Mouse (Mus musculus) neural tube, embryonic 15.5 days (tissue): ENCODE data around the gene Mea1. TPM values are rescaled to one million over a fixed set of nuclear protein-coding genes. Genes with fewer than 3 reads are reported as not detected.
A peak's percentile ranks its signal among the peaks of the same experiment; 100 is the strongest.

Experiments
- ATAC-seq: fragments of 200-750 bp; cut with Nextera tagmentation; 2 replicates; pipeline ENCODE4 v1.8.0; 2017; ENCODE audit warnings: mild to moderate bottlenecking, moderate TSS enrichment, moderate library complexity; ENCODE audit not compliant: low FRiP score
- H3K27ac ChIP-seq: fragments of 300-500 bp; sonication (generic); replicated peaks from 2 replicates; pipeline ENCODE4 v1.5.1; 2015; ENCODE audit warnings: mild to moderate bottlenecking, inconsistent platforms
- H3K27me3 ChIP-seq: fragments of 300-500 bp; sonication (generic); replicated peaks from 2 replicates; pipeline ENCODE4 v1.6.1; 2015; ENCODE audit warnings: inconsistent platforms
- H3K36me3 ChIP-seq: fragments of 300-500 bp; sonication (generic); 2 replicates; pipeline ENCODE4 v1.6.1; 2015; ENCODE audit warnings: inconsistent platforms
- H3K4me1 ChIP-seq: fragments of 300-500 bp; sonication (generic); 2 replicates; pipeline ENCODE4 v1.6.1; 2015; ENCODE audit warnings: inconsistent platforms
- H3K4me2 ChIP-seq: fragments of 300-500 bp; sonication (generic); 2 replicates; pipeline ENCODE4 v1.6.1; 2015; ENCODE audit warnings: inconsistent platforms, mild to moderate bottlenecking, moderate library complexity
- H3K4me3 ChIP-seq: fragments of 300-500 bp; sonication (generic); replicated peaks from 2 replicates; pipeline ENCODE4 v1.5.1; 2015; ENCODE audit warnings: mild to moderate bottlenecking, inconsistent platforms
- H3K9ac ChIP-seq: fragments of 300-500 bp; sonication (generic); replicated peaks from 2 replicates; pipeline ENCODE4 v1.6.1; 2015; ENCODE audit warnings: mild to moderate bottlenecking, inconsistent platforms
- H3K9me3 ChIP-seq: fragments of 300-500 bp; sonication (generic); replicated peaks from 2 replicates; pipeline ENCODE4 v1.6.1; 2016; ENCODE audit warnings: inconsistent platforms
- WGBS: fragments of 180-500 bp; shearing (Covaris S2); methylation state at CpG from one replicate; pipeline ENCODE4 v1.1.7; 2015; ENCODE audit warnings: mixed read lengths; 5-methylcytosine and 5-hydroxymethylcytosine counted together
- polyA plus RNA-seq: library from polyadenylated mRNA; unstranded; fragments of >200 nt; fragmentation: Nextera tagmentation; extraction: Ambion mirVana; gene quantifications from 2 replicates; pipeline ENCODE4 v1.2.1, GENCODE M21; 2015

Gene Mea1
- polyA plus RNA-seq, 1 experiment from 2014 or later = 308 TPM

GRCm38 (mm10) chr17:46674530-46675283, 3.9 kb upstream of the Mea1 start:
- peaks cover 45% of the 10 kb centered on the region for H3K36me3 ChIP-seq
- 12% methylated on average over 15 of the region's 15 CpGs for whole genome bisulfite sequencing

GRCm38 (mm10) chr17:46678911-46679310, 318 bp downstream of the Mea1 start:
- H3K4me1 ChIP-seq = peaks cover 45% of the 10 kb centered on the region
- H3K27me3 ChIP-seq = no peaks in the 10 kb centered on the region
- no peaks in the 10 kb centered on the region for H3K9me3 ChIP-seq
- peaks cover 49% of the 10 kb centered on the region for H3K36me3 ChIP-seq
- no peak overlapping the region for H3K27ac ChIP-seq
- peak overlapping the region; percentile 55 for H3K9ac ChIP-seq
- peak overlapping the region; percentile 8; the same call in 1 of the 2 replicates for H3K4me3 ChIP-seq
- 72% methylated on average over 9 of the region's 9 CpGs for WGBS
- H3K4me2 ChIP-seq = peak overlapping the region; percentile 94
- ATAC-seq = no peak

More at GRCm38 (mm10) chr17:46674530-46675283, 3.9 kb upstream of the Mea1 start:
- Histone ChIP-seq H3K4me1 (peaks cover 44% of the 10 kb centered on the region), H3K27ac (peak overlapping the region; percentile 75), H3K4me3 (peak overlapping the region; percentile 85), H3K9ac (peak overlapping the region; percentile 37), H3K9me3 (no peaks in the 10 kb centered on the region), H3K27me3 (no peaks in the 10 kb centered on the region), H3K4me2 (peak overlapping the region; percentile 92)
- ATAC-seq = peak; percentile 58

- Histone ChIP-seq H3K4me3 (peak overlapping the region; percentile 57), H3K36me3 (peaks cover 54% of the 10 kb centered on the region)
These were observed 1.5 kb downstream of the Mea1 start for GRCm38 (mm10) chr17:46679843-46680759.

GRCm38 (mm10) chr17:46680760-46681373, 2.3 kb downstream of the Mea1 start, which contains the start of gene Klhdc3:
Gene Klhdc3, minus strand, starts transcription at chr17:46680914.
- Histone ChIP-seq H3K27me3 (no peaks in the 10 kb centered on the region), H3K9ac (peak within 1 kb of the TSS; percentile 72), H3K4me3 (peak within 1 kb of the TSS; percentile 57), H3K27ac (peak within 1 kb of the TSS; percentile 85), H3K4me1 (peaks cover 33% of the 10 kb centered on the region), H3K4me2 (peak within 1 kb of the TSS; percentile 94), H3K9me3 (no peaks in the 10 kb centered on the region), H3K36me3 (peaks cover 54% of the 10 kb centered on the region)
- peak; percentile 97 for ATAC-seq
- WGBS = under 1% methylated on average over 49 of the region's 49 CpGs

More at GRCm38 (mm10) chr17:46679843-46680759, 1.5 kb downstream of the Mea1 start:
- Histone ChIP-seq H3K4me2 (peak overlapping the region; percentile 94), H3K4me1 (peaks cover 36% of the 10 kb centered on the region), H3K9ac (peak overlapping the region; percentile 55), H3K9me3 (no peaks in the 10 kb centered on the region), H3K27ac (peak overlapping the region; percentile 85), H3K27me3 (no peaks in the 10 kb centered on the region)
- under 1% methylated on average over 34 of the region's 34 CpGs for WGBS
- ATAC-seq = peak; percentile 48

- Histone ChIP-seq H3K9me3 (no peaks in the 10 kb centered on the region), H3K4me2 (peak overlapping the region; percentile 94), H3K36me3 (peaks cover 54% of the 10 kb centered on the region), H3K4me3 (peak overlapping the region; percentile 57), H3K27me3 (no peaks in the 10 kb centered on the region), H3K4me1 (peaks cover 33% of the 10 kb centered on the region), H3K27ac (peak overlapping the region; percentile 82), H3K9ac (peak overlapping the region; percentile 72)
- WGBS = 23% methylated on average over 12 of the region's 12 CpGs
- peak; percentile 7 for ATAC-seq
These were observed 3.0 kb downstream of the Mea1 start for GRCm38 (mm10) chr17:46681466-46682118.

- Histone ChIP-seq H3K36me3 (peaks cover 53% of the 10 kb centered on the region), H3K9ac (no peak overlapping the region), H3K4me1 (peaks cover 32% of the 10 kb centered on the region), H3K9me3 (no peaks in the 10 kb centered on the region), H3K27me3 (no peaks in the 10 kb centered on the region), H3K4me2 (no peak overlapping the region), H3K27ac (no peak overlapping the region), H3K4me3 (no peak overlapping the region)
- 77% methylated on average over 16 of the region's 16 CpGs for WGBS
- ATAC-seq = no peak
These were observed 4.2 kb downstream of the Mea1 start for GRCm38 (mm10) chr17:46682654-46683389.

GRCm38 (mm10) chr17:46685913-46686312, 7.3 kb downstream of the Mea1 start:
- no peak for ATAC-seq
- Histone ChIP-seq H3K27me3 (no peaks in the 10 kb centered on the region), H3K9ac (no peak overlapping the region), H3K4me2 (no peak overlapping the region), H3K36me3 (peaks cover 55% of the 10 kb centered on the region), H3K4me1 (peaks cover 10% of the 10 kb centered on the region), H3K4me3 (no peak overlapping the region), H3K27ac (no peak overlapping the region), H3K9me3 (no peaks in the 10 kb centered on the region)
- 92% methylated on average over 6 of the region's 6 CpGs for WGBS

- no peak for ATAC-seq
- Histone ChIP-seq H3K27me3 (no peaks in the 10 kb centered on the region), H3K4me2 (no peak overlapping the region), H3K9me3 (no peaks in the 10 kb centered on the region), H3K4me3 (no peak overlapping the region), H3K4me1 (no peaks in the 10 kb centered on the region), H3K27ac (no peak overlapping the region), H3K9ac (no peak overlapping the region), H3K36me3 (peaks cover 27% of the 10 kb centered on the region)
- WGBS = 95% methylated on average over 12 of the region's 12 CpGs
These were observed 12.1 kb downstream of the Mea1 start for GRCm38 (mm10) chr17:46690665-46691064.

- Histone ChIP-seq H3K27ac (no peak overlapping the region), H3K9ac (no peak overlapping the region), H3K4me1 (no peaks in the 10 kb centered on the region), H3K9me3 (no peaks in the 10 kb centered on the region), H3K4me2 (no peak overlapping the region), H3K4me3 (no peak overlapping the region), H3K36me3 (peaks cover 20% of the 10 kb centered on the region), H3K27me3 (no peaks in the 10 kb centered on the region)
- WGBS = 93% methylated on average over 2 of the region's 2 CpGs
- ATAC-seq = no peak
These were observed 12.8 kb downstream of the Mea1 start for GRCm38 (mm10) chr17:46691390-46691789.

- H3K4me1 ChIP-seq = no peaks in the 10 kb centered on the region
- no peak overlapping the region for H3K27ac ChIP-seq
- peaks cover 13% of the 10 kb centered on the region for H3K36me3 ChIP-seq
- 80% methylated on average over 1 of the region's 1 CpGs for WGBS
- no peaks in the 10 kb centered on the region for H3K27me3 ChIP-seq
- no peak overlapping the region for H3K4me3 ChIP-seq
- no peaks in the 10 kb centered on the region for H3K9me3 ChIP-seq
- no peak overlapping the region for H3K4me2 ChIP-seq
- no peak for ATAC-seq
- H3K9ac ChIP-seq = no peak overlapping the region
These were observed 16.0 kb downstream of the Mea1 start for GRCm38 (mm10) chr17:46694517-46695063.
